Mouse (Mus musculus): ENCODE results near the gene Trpc1. TPM values are rescaled to one million over a fixed set of nuclear protein-coding genes. Genes with fewer than 3 reads are reported as not detected.

Trpc1 gene
- polyA plus RNA-seq, 1 experiment from 2014 or later, result 1.4 TPM

- Histone ChIP-seq H3K9me3 (replicated peaks) (no peaks in the 10 kb centered on the region), H3K27ac (no peak overlapping the region; the same call in 1 of the 2 replicates), H3K4me1 (peaks cover 34% of the 10 kb centered on the region), H3K36me3 (peaks cover 8% of the 10 kb centered on the region; the same call in 1 of the 2 replicates), H3K27me3 (ENCODE audit: low read depth, poor library complexity, severe bottlenecking) (no peaks in the 10 kb centered on the region), H3K4me3 (peak overlapping the region; percentile 10; the same call in 1 of the 2 replicates)
- DNase-seq (ENCODE audit: low spot score), result peak; percentile 41
- WGBS, result 27% methylated on average over 8 of the region's 8 CpGs
These were observed 57.4 kb downstream of the Trpc1 start for GRCm38 (mm10) chr9:95692823-95693222.

GRCm38 (mm10) chr9:95688064-95688463 is 62.1 kb downstream of the Trpc1 start:
- WGBS, result 66% methylated on average over 3 of the region's 3 CpGs
- DNase-seq (ENCODE audit: low spot score), result no peak
- H3K27me3 ChIP-seq (ENCODE audit: low read depth, poor library complexity, severe bottlenecking), result no peaks in the 10 kb centered on the region

GRCm38 (mm10) chr9:95685660-95686440 is 64.3 kb downstream of the Trpc1 start:
- Histone ChIP-seq H3K4me3 (no peak overlapping the region), H3K9me3 (replicated peaks) (no peaks in the 10 kb centered on the region), H3K27ac (no peak overlapping the region), H3K27me3 (ENCODE audit: low read depth, poor library complexity, severe bottlenecking) (no peaks in the 10 kb centered on the region), H3K36me3 (peaks cover 8% of the 10 kb centered on the region; the same call in 1 of the 2 replicates), H3K4me1 (peaks cover 37% of the 10 kb centered on the region)
- DNase-seq (ENCODE audit: low spot score), result peak; percentile 39
- 63% methylated on average over 11 of the region's 11 CpGs for WGBS

More at GRCm38 (mm10) chr9:95688064-95688463, 62.1 kb downstream of the Trpc1 start:
- Histone ChIP-seq H3K9me3 (replicated peaks) (no peaks in the 10 kb centered on the region), H3K4me1 (peaks cover 42% of the 10 kb centered on the region), H3K27ac (no peak overlapping the region), H3K4me3 (no peak overlapping the region), H3K36me3 (peaks cover 8% of the 10 kb centered on the region; the same call in 1 of the 2 replicates)

- WGBS, result 95% methylated on average over 11 of the region's 11 CpGs
- Histone ChIP-seq H3K4me3 (no peak overlapping the region), H3K27ac (no peak overlapping the region), H3K9me3 (replicated peaks) (no peaks in the 10 kb centered on the region), H3K4me1 (peaks cover 29% of the 10 kb centered on the region), H3K27me3 (ENCODE audit: low read depth, poor library complexity, severe bottlenecking) (no peaks in the 10 kb centered on the region), H3K36me3 (no peaks in the 10 kb centered on the region)
- no peak for DNase-seq (ENCODE audit: low spot score)
These were observed 69.5 kb downstream of the Trpc1 start for GRCm38 (mm10) chr9:95680691-95681090.

GRCm38 (mm10) chr9:95679966-95680365 is 70.2 kb downstream of the Trpc1 start:
- no peak overlapping the region for H3K4me3 ChIP-seq
- no peak overlapping the region for H3K27ac ChIP-seq
- peaks cover 23% of the 10 kb centered on the region for H3K4me1 ChIP-seq
- 81% methylated on average over 7 of the region's 7 CpGs for WGBS
- no peaks in the 10 kb centered on the region for H3K27me3 ChIP-seq (ENCODE audit: low read depth, poor library complexity, severe bottlenecking)
- H3K9me3 ChIP-seq (replicated peaks), result no peaks in the 10 kb centered on the region
- no peak for DNase-seq (ENCODE audit: low spot score)
- no peaks in the 10 kb centered on the region for H3K36me3 ChIP-seq

- Histone ChIP-seq H3K36me3 (peaks cover 7% of the 10 kb centered on the region), H3K9me3 (replicated peaks) (no peaks in the 10 kb centered on the region), H3K4me1 (no peaks in the 10 kb centered on the region), H3K4me3 (no peak overlapping the region), H3K27me3 (ENCODE audit: low read depth, poor library complexity, severe bottlenecking) (no peaks in the 10 kb centered on the region), H3K27ac (no peak overlapping the region)
- 94% methylated on average over 4 of the region's 4 CpGs for WGBS
- DNase-seq (ENCODE audit: low spot score), result no peak
These were observed 74.2 kb downstream of the Trpc1 start for GRCm38 (mm10) chr9:95676021-95676420.

GRCm38 (mm10) chr9:95675064-95675699 is 75.0 kb downstream of the Trpc1 start:
- Histone ChIP-seq H3K27ac (no peak overlapping the region), H3K4me1 (no peaks in the 10 kb centered on the region), H3K4me3 (no peak overlapping the region), H3K27me3 (ENCODE audit: low read depth, poor library complexity, severe bottlenecking) (no peaks in the 10 kb centered on the region), H3K9me3 (replicated peaks) (no peaks in the 10 kb centered on the region), H3K36me3 (peaks cover 11% of the 10 kb centered on the region)
- DNase-seq (ENCODE audit: low spot score), result no peak
- 95% methylated on average over 9 of the region's 9 CpGs for WGBS

- peaks cover 11% of the 10 kb centered on the region; the same call in 1 of the 2 replicates for H3K4me1 ChIP-seq
These were observed 77.4 kb downstream of the Trpc1 start for GRCm38 (mm10) chr9:95672760-95673159.

GRCm38 (mm10) chr9:95672331-95672730 is 77.8 kb downstream of the Trpc1 start:
- Histone ChIP-seq H3K36me3 (peaks cover 14% of the 10 kb centered on the region), H3K27me3 (ENCODE audit: low read depth, poor library complexity, severe bottlenecking) (no peaks in the 10 kb centered on the region), H3K4me3 (no peak overlapping the region), H3K9me3 (replicated peaks) (no peaks in the 10 kb centered on the region), H3K27ac (no peak overlapping the region), H3K4me1 (peaks cover 12% of the 10 kb centered on the region; the same call in 1 of the 2 replicates)
- 95% methylated on average over 3 of the region's 3 CpGs for WGBS
- DNase-seq (ENCODE audit: low spot score), result no peak

More at GRCm38 (mm10) chr9:95672760-95673159, 77.4 kb downstream of the Trpc1 start:
- peaks cover 14% of the 10 kb centered on the region for H3K36me3 ChIP-seq
- no peaks in the 10 kb centered on the region for H3K9me3 ChIP-seq (replicated peaks)
- H3K27ac ChIP-seq, result no peak overlapping the region
- H3K4me3 ChIP-seq, result no peak overlapping the region
- WGBS, result 86% methylated on average over 6 of the region's 6 CpGs
- no peak for DNase-seq (ENCODE audit: low spot score)
- H3K27me3 ChIP-seq (ENCODE audit: low read depth, poor library complexity, severe bottlenecking), result no peaks in the 10 kb centered on the region

- H3K36me3 ChIP-seq, result peaks cover 14% of the 10 kb centered on the region
- H3K9me3 ChIP-seq (replicated peaks), result no peaks in the 10 kb centered on the region
- no peaks in the 10 kb centered on the region for H3K27me3 ChIP-seq (ENCODE audit: low read depth, poor library complexity, severe bottlenecking)
- no peak overlapping the region for H3K27ac ChIP-seq
- peaks cover 12% of the 10 kb centered on the region; the same call in 1 of the 2 replicates for H3K4me1 ChIP-seq
- WGBS, result 66% methylated on average over 5 of the region's 5 CpGs
- H3K4me3 ChIP-seq, result no peak overlapping the region
- no peak for DNase-seq (ENCODE audit: low spot score)
These were observed 81.9 kb downstream of the Trpc1 start for GRCm38 (mm10) chr9:95668306-95668705.

- Histone ChIP-seq H3K4me3 (no peak overlapping the region), H3K4me1 (peaks cover 12% of the 10 kb centered on the region; the same call in 1 of the 2 replicates), H3K27me3 (ENCODE audit: low read depth, poor library complexity, severe bottlenecking) (no peaks in the 10 kb centered on the region), H3K9me3 (replicated peaks) (no peaks in the 10 kb centered on the region), H3K27ac (0 out of 2 replicates have a peak overlapping the region, but pooled peaks have one; percentile 53), H3K36me3 (peaks cover 14% of the 10 kb centered on the region)
- DNase-seq (ENCODE audit: low spot score), result no peak
- 61% methylated on average over 9 of the region's 9 CpGs for WGBS
These were observed 82.3 kb downstream of the Trpc1 start for GRCm38 (mm10) chr9:95667836-95668235.

- Histone ChIP-seq H3K27me3 (ENCODE audit: low read depth, poor library complexity, severe bottlenecking) (no peaks in the 10 kb centered on the region), H3K9me3 (replicated peaks) (no peaks in the 10 kb centered on the region), H3K27ac (no peak overlapping the region), H3K36me3 (peaks cover 6% of the 10 kb centered on the region), H3K4me3 (no peak overlapping the region), H3K4me1 (peaks cover 12% of the 10 kb centered on the region; the same call in 1 of the 2 replicates)
- DNase-seq (ENCODE audit: low spot score), result no peak
- 93% methylated on average over 6 of the region's 6 CpGs for WGBS
These were observed 84.3 kb downstream of the Trpc1 start for GRCm38 (mm10) chr9:95665835-95666234.
